In the genomic region with DNA sequence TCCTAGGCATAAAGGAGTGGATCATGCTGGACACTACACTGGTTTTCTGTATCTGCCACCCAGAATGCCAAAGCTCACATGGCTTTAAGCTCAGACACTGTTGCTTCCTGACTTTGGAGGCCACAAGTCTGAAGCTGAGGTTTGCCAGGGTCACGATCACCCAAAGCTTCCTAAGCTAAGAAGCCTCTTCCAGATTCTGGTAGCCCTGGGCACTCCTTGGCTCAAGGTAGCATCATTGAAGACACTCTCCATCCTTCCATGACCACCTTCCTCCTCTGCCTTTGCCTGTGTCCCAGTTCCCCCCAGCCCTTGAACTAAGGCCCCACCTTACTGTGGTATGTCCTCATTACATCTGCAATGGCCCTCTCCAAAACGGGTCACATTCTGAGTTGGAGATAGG, we compare ENCODE assay signal across 21 mouse cellular contexts. TPM values are rescaled to one million over a fixed set of nuclear protein-coding genes. Genes with fewer than 3 reads are reported as not detected.
A peak's percentile ranks its signal among the peaks of the same experiment; 100 is the strongest.
DNase-seq lines count a peak whose midpoint lies in the region; ATAC-seq and TF ChIP-seq lines count a peak whose summit lies in the region.
"Had no signal": no experiment of that assay in that cellular context is flagged by ENCODE, and none has a peak within 500 bp of the region (broad histone marks: within the 10 kb centered on the region; RNA-seq: fewer than 3 reads in every experiment).

No protein-coding gene starts in this region.

- DNase-seq in liver, postnatal 0 days = no peak
- DNase-seq in midbrain, embryonic 11.5 days (ENCODE audit: low spot score, missing footprints) = peak; percentile 69
- no peak for DNase-seq in midbrain, postnatal 0 days (ENCODE audit: low spot score)
- DNase-seq in kidney, adult 2 months = no peak
- DNase-seq: adrenal gland, adult 2 months; adrenal gland, adult 8-10 months; adrenal gland, postnatal 10 days; adrenal gland, postnatal 14 days; adrenal gland, postnatal 25 days; adrenal gland, postnatal 36 days; B cell, adult 2 months; cerebellum, adult 11 months; cerebellum, adult 11-12 months; cerebellum, adult 18-20 months had no signal

- no peak overlapping the region for H3K9ac ChIP-seq in liver, embryonic 12.5 days
- no peak overlapping the region for H3K9ac ChIP-seq in liver, postnatal 0 days (replicated peaks)
- H3K9ac ChIP-seq in midbrain, embryonic 11.5 days (ENCODE audit: low read length) = no peak overlapping the region
- no peak overlapping the region for H3K9ac ChIP-seq in midbrain, postnatal 0 days (replicated peaks; ENCODE audit: low read length, poor library complexity, severe bottlenecking)

- H3K4me1 ChIP-seq in liver, embryonic 12.5 days = peaks cover 21% of the 10 kb centered on the region
- H3K4me1 ChIP-seq in liver, postnatal 0 days (ENCODE audit: insufficient read depth) = no peaks in the 10 kb centered on the region
- H3K4me1 ChIP-seq in midbrain, embryonic 11.5 days (ENCODE audit: control insufficient read depth, insufficient read depth, low read length) = peaks cover 20% of the 10 kb centered on the region
- H3K4me1 ChIP-seq in midbrain, postnatal 0 days (ENCODE audit: insufficient read depth, low read length) = peaks cover 17% of the 10 kb centered on the region
- H3K4me1 ChIP-seq in kidney, adult 2 months (ENCODE audit: control insufficient read depth, insufficient read depth, low read length) = no peaks in the 10 kb centered on the region

- peak overlapping the region; percentile 43 for H3K27ac ChIP-seq in liver, embryonic 12.5 days
- no peak overlapping the region for H3K27ac ChIP-seq in liver, postnatal 0 days (ENCODE audit: low read depth)
- H3K27ac ChIP-seq in midbrain, embryonic 11.5 days (ENCODE audit: low read depth, low read length) = no peak overlapping the region
- H3K27ac ChIP-seq in midbrain, postnatal 0 days (ENCODE audit: low read depth, low read length) = no peak overlapping the region
- H3K27ac ChIP-seq in kidney, adult 2 months (ENCODE audit: insufficient read depth, low read depth, low read length) = no peak overlapping the region

- no peak for ATAC-seq in liver, embryonic 12.5 days
- no peak for ATAC-seq in liver, postnatal 0 days
- no peak for ATAC-seq in midbrain, embryonic 11.5 days (ENCODE audit: low FRiP score)
- ATAC-seq in midbrain, postnatal 0 days (ENCODE audit: low FRiP score) = no peak
- peak; percentile 24; the same call in 1 of the 2 replicates for ATAC-seq in megakaryocyte-erythroid progenitor cell, adult 5-6 weeks (replicated peaks; ENCODE audit: low FRiP score, low TSS enrichment, poor library complexity, severe bottlenecking)
- ATAC-seq: activated CD4-positive, CD25-positive, alpha-beta regulatory T cell, adult 4 months; CD4-positive, CD25-positive, alpha-beta regulatory T cell, adult 4 months; Patski had no signal

- TF ChIP-seq POLR2A in kidney, adult 2 months (IDR thresholded peaks at IDR 0.05; ENCODE audit: low read depth, low read length) = no peak

- peaks cover 35% of the 10 kb centered on the region for H3K36me3 ChIP-seq in liver, embryonic 12.5 days
- H3K36me3 ChIP-seq in liver, postnatal 0 days (replicated peaks; ENCODE audit: insufficient read depth, low read length) = peaks cover 27% of the 10 kb centered on the region
- H3K36me3 ChIP-seq in midbrain, embryonic 11.5 days (ENCODE audit: control insufficient read depth, insufficient read depth, low read length) = no peaks in the 10 kb centered on the region
- H3K36me3 ChIP-seq in midbrain, postnatal 0 days (ENCODE audit: insufficient read depth, low read length) = no peaks in the 10 kb centered on the region
- no peaks in the 10 kb centered on the region; the same call in 1 of the 2 replicates for H3K36me3 ChIP-seq in kidney, adult 2 months (ENCODE audit: control insufficient read depth, insufficient read depth, low read length)

- no peak for TF ChIP-seq EP300 in liver, postnatal 0 days (IDR thresholded peaks at IDR 0.05; ENCODE audit: low read depth)

- H3K27me3 ChIP-seq in liver, embryonic 12.5 days (replicated peaks) = peaks cover 19% of the 10 kb centered on the region
- H3K27me3 ChIP-seq in liver, postnatal 0 days (ENCODE audit: insufficient read depth, low read length) = no peaks in the 10 kb centered on the region
- 0 out of 2 replicates have a peak, but pooled peaks cover 2% of the 10 kb centered on the region for H3K27me3 ChIP-seq in midbrain, embryonic 11.5 days (ENCODE audit: control insufficient read depth, insufficient read depth, low read length)
- no peaks in the 10 kb centered on the region for H3K27me3 ChIP-seq in midbrain, postnatal 0 days (ENCODE audit: insufficient read depth, low read length)
- H3K27me3 ChIP-seq in kidney, adult 2 months (replicated peaks; ENCODE audit: control insufficient read depth, insufficient read depth, low read length) = no peaks in the 10 kb centered on the region
- H3K27me3 ChIP-seq: CH12.LX, Patski had no signal

- 53% methylated on average over 2 of the region's 2 CpGs for WGBS in liver, embryonic 12.5 days (ENCODE audit: insufficient replicate concordance)
- 58% methylated on average over 2 of the region's 2 CpGs for WGBS in liver, postnatal 0 days (ENCODE audit: insufficient replicate concordance)
- 81% methylated on average over 2 of the region's 2 CpGs for WGBS in midbrain, embryonic 11.5 days
- 90% methylated on average over 2 of the region's 2 CpGs for WGBS in midbrain, postnatal 0 days
- 65% methylated on average over 2 of the region's 2 CpGs for WGBS in kidney, adult 2 months

- no peak for TF ChIP-seq CTCF in liver, postnatal 0 days (IDR thresholded peaks at IDR 0.05; ENCODE audit: low read depth)
- TF ChIP-seq CTCF in midbrain, postnatal 0 days (IDR thresholded peaks at IDR 0.05) = no peak
- no peak for TF ChIP-seq CTCF in kidney, adult 2 months (conservative IDR thresholded peaks at IDR 0.05; ENCODE audit: insufficient read depth, insufficient read length, low read depth, low read length)

- no peak overlapping the region for H3K4me2 ChIP-seq in liver, embryonic 12.5 days
- no peak overlapping the region for H3K4me2 ChIP-seq in liver, postnatal 0 days (ENCODE audit: low read depth, low read length)
- H3K4me2 ChIP-seq in midbrain, embryonic 11.5 days = no peak overlapping the region
- no peak overlapping the region for H3K4me2 ChIP-seq in midbrain, postnatal 0 days (ENCODE audit: low read depth, low read length, poor library complexity, severe bottlenecking)

- H3K9me3 ChIP-seq in liver, embryonic 12.5 days (replicated peaks) = no peaks in the 10 kb centered on the region
- no peaks in the 10 kb centered on the region for H3K9me3 ChIP-seq in liver, postnatal 0 days (ENCODE audit: low read length)
- no peaks in the 10 kb centered on the region for H3K9me3 ChIP-seq in midbrain, embryonic 11.5 days (ENCODE audit: control insufficient read depth, low read length)
- H3K9me3 ChIP-seq in midbrain, postnatal 0 days (ENCODE audit: low read length) = no peaks in the 10 kb centered on the region
- H3K9me3 ChIP-seq: G1E had no signal

- no peak overlapping the region for H3K4me3 ChIP-seq in liver, embryonic 12.5 days
- H3K4me3 ChIP-seq in liver, postnatal 0 days (ENCODE audit: low read depth, low read length) = no peak overlapping the region
- no peak overlapping the region for H3K4me3 ChIP-seq in midbrain, embryonic 11.5 days (ENCODE audit: low read depth, low read length)
- H3K4me3 ChIP-seq in midbrain, postnatal 0 days (ENCODE audit: low read depth, low read length) = no peak overlapping the region
- H3K4me3 ChIP-seq in kidney, adult 2 months (ENCODE audit: insufficient read depth, low read depth, low read length) = no peak overlapping the region

RNA-seq across cellular contexts. Expression of gene Smo, which starts 13.4 kb away (rescaled TPM):
- 10.4 and 11.1 TPM in 2 replicates for polyA plus RNA-seq in liver, embryonic 12.5 days (2016; fragmentation: Nextera tagmentation; extraction: Ambion mirVana)
- 2.2 and 2.5 TPM in 2 replicates for polyA plus RNA-seq in liver, postnatal 0 days (2015; fragmentation: Nextera tagmentation; extraction: Ambion mirVana)
- 38.6 and 44.5 TPM in 2 replicates for polyA plus RNA-seq in midbrain, embryonic 11.5 days (2014; fragmentation: Nextera tagmentation; extraction: Ambion mirVana)
- 38.7 and 42.3 TPM in 2 replicates for total RNA-seq in midbrain, postnatal 0 days (2014; rRNA removed)
- 7.2 and 7.8 TPM in 2 replicates for polyA plus RNA-seq in midbrain, postnatal 0 days (2015; fragmentation: Nextera tagmentation; extraction: Ambion mirVana)
- total RNA-seq in megakaryocyte-erythroid progenitor cell, adult 5-6 weeks (2014; fragmentation: Nextera tagmentation) = 27.5 and 34.8 TPM in 2 replicates
- 24.0 and 31.1 TPM in 2 replicates for total RNA-seq in megakaryocyte-erythroid progenitor cell, adult 5-6 weeks (2017)
- polyA plus RNA-seq in kidney, adult 2 months (2012; rRNA removed) = 53.4 and 59.5 TPM in 2 replicates

RNA-seq across cellular contexts. Expression of gene Tspan33, which starts 27.9 kb away (rescaled TPM):
- 197 and 203 TPM in 2 replicates for polyA plus RNA-seq in liver, embryonic 12.5 days (2016; fragmentation: Nextera tagmentation; extraction: Ambion mirVana)
- polyA plus RNA-seq in liver, postnatal 0 days (2015; fragmentation: Nextera tagmentation; extraction: Ambion mirVana) = 84.8 and 87.5 TPM in 2 replicates
- polyA plus RNA-seq in midbrain, embryonic 11.5 days (2014; fragmentation: Nextera tagmentation; extraction: Ambion mirVana) = 4.9 and 6.8 TPM in 2 replicates
- 13.8 and 18.5 TPM in 2 replicates for total RNA-seq in midbrain, postnatal 0 days (2014; rRNA removed)
- 10.7 and 12.4 TPM in 2 replicates for polyA plus RNA-seq in midbrain, postnatal 0 days (2015; fragmentation: Nextera tagmentation; extraction: Ambion mirVana)
- total RNA-seq in megakaryocyte-erythroid progenitor cell, adult 5-6 weeks (2014; fragmentation: Nextera tagmentation) = 88.1 and 106 TPM in 2 replicates
- total RNA-seq in megakaryocyte-erythroid progenitor cell, adult 5-6 weeks (2017) = 36.2 and 60.3 TPM in 2 replicates
- 34.1 and 39.8 TPM in 2 replicates for polyA plus RNA-seq in kidney, adult 2 months (2012; rRNA removed)

RNA-seq across cellular contexts. Expression of gene Ahcyl2, which starts 45.9 kb away (rescaled TPM):
- polyA plus RNA-seq in liver, embryonic 12.5 days (2016; fragmentation: Nextera tagmentation; extraction: Ambion mirVana) = 8.6 and 10.2 TPM in 2 replicates
- polyA plus RNA-seq in liver, postnatal 0 days (2015; fragmentation: Nextera tagmentation; extraction: Ambion mirVana) = 2.0 TPM in 2 replicates
- polyA plus RNA-seq in midbrain, embryonic 11.5 days (2014; fragmentation: Nextera tagmentation; extraction: Ambion mirVana) = 11.3 and 11.8 TPM in 2 replicates
- total RNA-seq in midbrain, postnatal 0 days (2014; rRNA removed) = 66.7 and 69.1 TPM in 2 replicates
- polyA plus RNA-seq in midbrain, postnatal 0 days (2015; fragmentation: Nextera tagmentation; extraction: Ambion mirVana) = 12.8 and 16.0 TPM in 2 replicates
- 19.6 and 24.8 TPM in 2 replicates for total RNA-seq in megakaryocyte-erythroid progenitor cell, adult 5-6 weeks (2014; fragmentation: Nextera tagmentation)
- total RNA-seq in megakaryocyte-erythroid progenitor cell, adult 5-6 weeks (2017) = 29.7 and 74.5 TPM in 2 replicates
- 107 and 122 TPM in 2 replicates for polyA plus RNA-seq in kidney, adult 2 months (2012; rRNA removed)
